ENCODE assay signal across 8 mouse cellular contexts in the genomic region with DNA sequence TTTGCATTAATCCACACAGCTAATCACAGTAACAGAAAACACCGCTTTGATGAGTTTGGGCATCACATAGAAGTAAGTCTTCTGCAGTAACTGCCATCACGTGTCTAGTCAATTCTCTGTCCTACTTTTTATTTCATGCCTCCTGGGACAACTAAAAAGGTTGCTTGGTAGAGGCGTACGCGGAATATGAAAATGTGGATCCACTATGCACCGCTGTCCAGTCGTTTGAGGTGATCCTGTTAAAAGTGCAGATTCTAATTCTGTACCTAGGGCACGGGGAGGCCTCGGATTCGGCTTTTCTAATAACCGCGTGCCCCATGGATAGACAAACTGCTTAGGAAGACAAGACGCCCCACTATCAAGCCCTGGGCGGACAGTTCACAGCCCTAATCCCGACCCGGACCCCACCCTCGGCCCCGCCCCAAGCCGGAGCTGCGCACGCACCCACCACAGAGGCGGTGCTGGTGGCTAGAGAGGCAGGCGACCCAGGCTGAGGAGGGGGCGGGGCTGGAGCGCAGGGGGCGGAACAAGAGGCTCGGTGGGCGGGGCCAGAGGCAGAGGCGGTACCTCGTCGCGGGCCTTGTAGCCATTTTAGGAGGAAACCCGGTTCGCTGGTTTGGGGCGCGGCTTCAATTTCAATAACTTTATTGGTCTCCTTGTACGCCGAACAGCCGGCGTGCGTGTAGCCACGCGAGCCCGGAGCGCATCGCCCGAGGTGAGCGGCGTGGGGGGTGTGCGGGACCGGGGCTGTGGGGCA. TPM values are rescaled to one million over a fixed set of nuclear protein-coding genes. Genes with fewer than 3 reads are reported as not detected.
A peak's percentile ranks its signal among the peaks of the same experiment; 100 is the strongest.
DNase-seq lines count a peak whose midpoint lies in the region; ATAC-seq and TF ChIP-seq lines count a peak whose summit lies in the region.

A gene (plus strand): TSS at position 539 of the 757 bp plus-strand sequence.

- TF ChIP-seq CTCF in Patski (IDR thresholded peaks at IDR 0.05): no peak

- POLR2A ChIA-PET in Patski (lab: Charles Lee): no interaction called here

- ATAC-seq in Patski: peak; percentile 97
- peak; percentile 95 for ATAC-seq in hindbrain, embryonic 13.5 days (ENCODE audit: low FRiP score)

- H3K27me3 ChIP-seq in Patski: no peaks in the 10 kb centered on the region
- H3K27me3 ChIP-seq in hindbrain, embryonic 13.5 days: no peaks in the 10 kb centered on the region

- 3% methylated on average over 46 of the region's 51 CpGs for WGBS in hindbrain, embryonic 13.5 days

- in situ Hi-C loops in Patski (cut with MboI; ENCODE audit: low pct_unique_long_range_greater_than_20kb): no loop called here

- DNase-seq in Patski (ENCODE audit: low read depth, low spot score): peak; percentile 88
- peak; percentile 100 for DNase-seq in cerebellum, postnatal 14 days
- DNase-seq in frontal cortex, postnatal 14 days (ENCODE audit: low spot score in 2 of 2): peak; percentile 98 to 99
- DNase-seq in layer of hippocampus, postnatal 25 days (ENCODE audit: extremely low spot score in 1 of 2, low spot score in 1 of 2): peak; percentile 97 to 99
- DNase-seq in lung, postnatal 25 days (ENCODE audit: low spot score): peak; percentile 98
- peak; percentile 99 for DNase-seq in retina, embryonic 14.5 days (ENCODE audit: low spot score)
- peak; percentile 100 for DNase-seq in thymus, postnatal 4 days

- H3K4me3 ChIP-seq in hindbrain, embryonic 13.5 days: peak within 1 kb of the TSS; percentile 84

- H3K4me1 ChIP-seq in hindbrain, embryonic 13.5 days (replicated peaks): peaks cover 14% of the 10 kb centered on the region

- peak within 1 kb of the TSS; percentile 81 for H3K4me2 ChIP-seq in hindbrain, embryonic 13.5 days

- peak within 1 kb of the TSS; percentile 83 for H3K9ac ChIP-seq in hindbrain, embryonic 13.5 days

- CTCF ChIA-PET in Patski (lab: Charles Lee): no interaction called here

- peak within 1 kb of the TSS; percentile 56 for H3K27ac ChIP-seq in hindbrain, embryonic 13.5 days

- peaks cover 8% of the 10 kb centered on the region for H3K36me3 ChIP-seq in hindbrain, embryonic 13.5 days

- no peaks in the 10 kb centered on the region for H3K9me3 ChIP-seq in hindbrain, embryonic 13.5 days

RNA-seq across cellular contexts. Expression of the gene that starts here (rescaled TPM):
- polyA plus RNA-seq in Patski (2021): 7.8 TPM
- polyA plus RNA-seq in hindbrain, embryonic 13.5 days (2015; fragmentation: Nextera tagmentation; extraction: Ambion mirVana): 9.2 and 9.7 TPM in 2 replicates
- 10 to 100 TPM; 31.1 to 35.3 TPM for total RNA-seq in layer of hippocampus, postnatal 25 days (2021)

Comparison
In these comparisons a context has a peak if more than half of its experiments do, and no peak if none do; other contexts are left out.
1. Peak in every context shown above with its lines: DNase-seq, ATAC-seq, H3K4me3 ChIP-seq and H3K27ac ChIP-seq.